Mouse (Mus musculus) brain, embryonic 14.5 days (tissue): ENCODE results near the gene Myh6.

Experiments used
- CTCF ChIP-seq: fragments of 200-500 bp; IDR thresholded peaks from 2 replicates; pipeline ENCODE4 v1.5.1; 2012; ENCODE audit warnings: inconsistent platforms, mild to moderate bottlenecking, moderate library complexity, borderline replicate concordance; ENCODE audit not compliant: insufficient read depth, insufficient read length; ENCODE audit errors: extremely low read depth
- POLR2A ChIP-seq: fragments of 200-500 bp; IDR thresholded peaks from 2 replicates; pipeline ENCODE4 v1.6.1; 2012; ENCODE audit warnings: mild to moderate bottlenecking, inconsistent platforms, borderline replicate concordance; ENCODE audit not compliant: poor library complexity, insufficient read depth, insufficient read length, severe bottlenecking; ENCODE audit errors: extremely low read depth

DNA sequence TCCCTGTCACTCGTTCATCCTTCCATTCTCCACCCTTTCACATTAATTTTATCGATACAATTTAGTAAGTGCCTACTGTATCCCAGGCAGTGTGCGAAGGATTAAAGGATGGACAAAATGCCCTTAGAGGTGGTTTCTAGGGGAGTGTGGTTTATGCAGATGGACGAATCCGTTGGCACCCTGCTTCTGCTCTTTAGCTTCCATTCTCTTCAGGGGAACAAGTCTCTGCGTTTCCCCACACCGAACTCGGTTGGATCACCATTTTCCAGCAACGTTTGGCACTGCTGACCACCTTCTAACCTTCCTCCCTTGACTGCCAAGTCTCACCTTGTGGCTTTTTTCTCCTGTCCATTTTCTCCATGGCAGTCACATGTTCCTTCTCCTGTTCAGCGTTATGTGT lies 53.4 kb downstream of the Myh6 start:
- TF ChIP-seq CTCF (no peak), POLR2A (no peak)
